Mouse (Mus musculus): Measurements from ENCODE around the gene Gm5148. TPM values are rescaled to one million over a fixed set of nuclear protein-coding genes. Genes with fewer than 3 reads are reported as not detected.

Gm5148 gene
- total RNA-seq, 2 experiments from 2014 or later = not detected

Other genes starting within 250 kb of the Gm5148 start
- gene Spry1, start 84.5 kb downstream of the Gm5148 start, total RNA-seq (2021) = 10 to 100 TPM; 22.6 to 22.8 TPM

Measured in heart, postnatal 25 days (tissue).